Mouse (Mus musculus) kidney, embryonic 15.5 days (tissue): ENCODE data around the gene Guk1. TPM values are rescaled to one million over a fixed set of nuclear protein-coding genes. Genes with fewer than 3 reads are reported as not detected.
"Not testable (repeated sequence)": the region's sequence is repeated elsewhere in the genome, so short reads cannot be mapped to it uniquely, and the experiment has no call there.

ENCODE experiments used
- ATAC-seq: fragments of 200-750 bp; cut with Nextera tagmentation; replicated peaks from 2 replicates; pipeline ENCODE4 v1.8.0; 2017; ENCODE audit warnings: moderate TSS enrichment; ENCODE audit not compliant: low FRiP score
- H3K27ac ChIP-seq: fragments of 300-500 bp; sonication (generic); 2 replicates; pipeline ENCODE4 v1.5.1; 2015; ENCODE audit warnings: mild to moderate bottlenecking, inconsistent platforms
- H3K27me3 ChIP-seq: fragments of 300-500 bp; sonication (generic); 2 replicates; pipeline ENCODE4 v1.6.1; 2015; ENCODE audit warnings: inconsistent platforms
- H3K36me3 ChIP-seq: fragments of 300-500 bp; sonication (generic); 2 replicates; pipeline ENCODE4 v1.6.1; 2015; ENCODE audit warnings: inconsistent platforms
- H3K4me1 ChIP-seq: fragments of 300-500 bp; sonication (generic); 2 replicates; pipeline ENCODE4 v1.6.1; 2015; ENCODE audit warnings: inconsistent platforms
- H3K4me2 ChIP-seq: fragments of 300-500 bp; sonication (generic); 2 replicates; pipeline ENCODE4 v1.6.1; 2015; ENCODE audit warnings: moderate library complexity, mild to moderate bottlenecking, inconsistent platforms
- H3K4me3 ChIP-seq: fragments of 300-500 bp; sonication (generic); replicated peaks from 2 replicates; pipeline ENCODE4 v1.5.1; 2015; ENCODE audit warnings: mild to moderate bottlenecking, inconsistent platforms
- H3K9ac ChIP-seq: fragments of 300-500 bp; sonication (generic); 2 replicates; pipeline ENCODE4 v1.6.1; 2015; ENCODE audit warnings: mild to moderate bottlenecking, inconsistent platforms
- H3K9me3 ChIP-seq: fragments of 300-500 bp; sonication (generic); replicated peaks from 2 replicates; pipeline ENCODE4 v1.6.1; 2016; ENCODE audit warnings: inconsistent platforms
- WGBS: fragments of 180-500 bp; shearing (Covaris S2); methylation state at CpG from one replicate; pipeline ENCODE4 v1.1.7; 2015; ENCODE audit warnings: mixed read lengths; 5-methylcytosine and 5-hydroxymethylcytosine counted together
- polyA plus RNA-seq: library from polyadenylated mRNA; unstranded; fragments of >200 nt; fragmentation: Nextera tagmentation; extraction: Ambion mirVana; gene quantifications from 2 replicates; pipeline ENCODE4 v1.2.1, GENCODE M21; 2015

Gene Guk1
- polyA plus RNA-seq, 1 experiment from 2014 or later, result 120 TPM

DNA sequence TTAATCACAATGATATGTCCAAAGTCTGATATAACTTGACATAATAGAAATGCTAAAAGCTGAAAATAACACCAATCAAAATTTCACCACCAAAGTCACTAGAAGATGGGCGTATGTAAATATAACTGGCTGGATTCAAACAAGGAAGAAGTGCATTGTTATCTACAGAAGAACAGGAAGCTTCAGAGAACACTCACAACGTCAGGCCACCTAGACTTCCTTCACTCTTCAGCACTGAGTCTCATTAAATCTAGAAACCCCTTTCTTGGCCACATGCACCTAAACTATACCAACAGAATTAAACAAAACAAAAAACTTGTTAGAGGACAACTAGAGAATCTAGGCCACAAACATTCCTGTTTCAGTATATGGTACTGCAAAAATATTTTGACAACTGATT lies 32.5 kb upstream of the Guk1 start:
- no peak for ATAC-seq
- Histone ChIP-seq H3K4me1 (peaks cover 60% of the 10 kb centered on the region), H3K4me2 (no peak overlapping the region), H3K4me3 (no peak overlapping the region), H3K27ac (no peak overlapping the region), H3K27me3 (no peaks in the 10 kb centered on the region), H3K9me3 (no peaks in the 10 kb centered on the region), H3K9ac (no peak overlapping the region), H3K36me3 (peaks cover 22% of the 10 kb centered on the region)
- 73% methylated on average over 2 of the region's 2 CpGs for WGBS

DNA sequence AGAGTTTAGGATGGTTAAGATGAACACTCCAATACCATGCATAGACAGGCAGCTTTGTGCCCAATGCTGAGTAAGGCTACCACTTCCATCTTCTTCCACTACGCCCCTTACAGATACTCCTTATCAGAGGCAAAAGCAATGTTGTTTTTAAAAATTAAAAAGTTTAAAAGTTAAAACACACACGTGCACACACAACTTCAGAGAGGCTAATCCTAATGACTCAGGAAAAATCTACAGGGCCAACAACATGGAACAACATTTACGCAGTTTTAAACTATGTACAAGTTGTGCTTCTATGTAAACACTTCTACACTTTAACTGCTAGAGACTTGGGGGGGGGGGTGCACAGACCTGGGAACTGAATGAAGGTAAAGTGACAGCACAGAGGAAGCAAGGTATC lies 32.0 kb upstream of the Guk1 start:
- no peak overlapping the region for H3K4me3 ChIP-seq
- peaks cover 61% of the 10 kb centered on the region for H3K4me1 ChIP-seq
- H3K4me2 ChIP-seq, result no peak overlapping the region
- H3K27ac ChIP-seq, result no peak overlapping the region
- H3K36me3 ChIP-seq, result peaks cover 26% of the 10 kb centered on the region
- ATAC-seq, result no peak
- no peak overlapping the region for H3K9ac ChIP-seq
- WGBS, result 90% methylated on average over 3 of the region's 3 CpGs
- no peaks in the 10 kb centered on the region for H3K27me3 ChIP-seq
- no peaks in the 10 kb centered on the region for H3K9me3 ChIP-seq

DNA sequence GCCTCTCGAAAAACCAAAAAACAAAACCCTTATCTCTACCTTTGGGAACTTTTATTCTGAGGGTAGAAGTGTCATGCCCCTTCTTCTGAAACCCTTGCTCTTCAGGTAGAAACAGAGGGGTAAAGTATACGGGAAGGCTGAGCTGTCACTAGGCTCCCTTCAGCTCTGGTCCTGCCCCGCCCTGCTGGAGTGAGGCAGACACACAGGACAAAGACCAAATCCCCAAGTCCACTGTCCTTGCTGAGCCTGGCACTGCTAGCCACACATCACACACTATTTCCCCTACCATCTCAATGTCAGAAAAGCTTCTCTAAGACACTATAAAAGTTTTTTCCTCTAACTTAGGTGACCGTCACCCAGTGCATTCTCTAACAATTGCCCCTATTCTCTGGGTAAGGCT lies 30.3 kb upstream of the Guk1 start:
- no peak for ATAC-seq
- no peak overlapping the region for H3K4me2 ChIP-seq

DNA sequence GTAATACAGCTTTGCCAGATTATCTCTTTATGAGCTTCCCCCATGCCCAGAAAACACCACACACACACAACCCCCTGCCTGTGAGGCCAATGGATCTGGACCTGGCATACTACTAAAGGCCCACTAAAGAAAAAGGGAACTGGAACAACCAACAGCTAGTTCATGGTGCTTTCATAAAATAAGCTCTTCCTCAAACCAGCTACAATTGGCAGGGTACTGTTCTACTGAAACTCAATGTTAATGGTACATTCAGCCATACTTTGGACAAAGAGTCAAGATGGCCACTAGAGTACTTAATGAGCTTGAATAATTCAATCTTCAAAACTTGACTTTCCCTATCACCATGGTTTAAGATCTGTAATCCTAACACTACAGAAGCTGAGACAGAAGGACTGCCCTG lies 29.6 kb upstream of the Guk1 start:
- no peak overlapping the region for H3K4me3 ChIP-seq
- no peak for ATAC-seq
- H3K4me1 ChIP-seq, result peaks cover 71% of the 10 kb centered on the region
- H3K4me2 ChIP-seq, result no peak overlapping the region
- no peaks in the 10 kb centered on the region for H3K27me3 ChIP-seq
- no peaks in the 10 kb centered on the region for H3K9me3 ChIP-seq
- no peak overlapping the region for H3K9ac ChIP-seq
- no peak overlapping the region for H3K27ac ChIP-seq
- peaks cover 44% of the 10 kb centered on the region for H3K36me3 ChIP-seq

More for the DNA sequence above, 30.3 kb upstream of the Guk1 start:
- Histone ChIP-seq H3K36me3 (peaks cover 38% of the 10 kb centered on the region), H3K9me3 (no peaks in the 10 kb centered on the region), H3K27me3 (no peaks in the 10 kb centered on the region), H3K4me3 (no peak overlapping the region), H3K27ac (no peak overlapping the region), H3K4me1 (peaks cover 69% of the 10 kb centered on the region), H3K9ac (no peak overlapping the region)
- 89% methylated on average over 4 of the region's 4 CpGs for WGBS

DNA sequence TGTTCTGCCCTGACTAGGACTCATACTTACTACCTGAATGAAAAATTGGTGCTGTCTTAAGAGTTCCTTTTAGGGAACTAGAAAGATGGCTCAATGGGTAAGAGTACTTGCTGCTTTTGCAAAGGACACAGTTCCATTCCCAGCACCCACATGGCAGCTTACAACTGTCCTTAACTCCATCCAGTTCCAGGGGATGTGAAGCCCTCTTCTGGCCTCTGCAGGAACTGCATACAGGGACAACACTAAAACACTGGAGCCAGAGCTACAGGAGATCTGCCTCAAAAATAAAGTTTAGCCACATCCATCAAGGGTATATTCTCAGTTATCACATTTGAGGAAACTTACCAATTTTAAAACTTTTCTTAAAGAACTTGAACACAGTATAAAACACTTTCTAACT lies 27.1 kb upstream of the Guk1 start:
- ATAC-seq, result no peak
- Histone ChIP-seq H3K36me3 (peaks cover 67% of the 10 kb centered on the region), H3K4me2 (no peak overlapping the region; the same call in 1 of the 2 replicates)

DNA sequence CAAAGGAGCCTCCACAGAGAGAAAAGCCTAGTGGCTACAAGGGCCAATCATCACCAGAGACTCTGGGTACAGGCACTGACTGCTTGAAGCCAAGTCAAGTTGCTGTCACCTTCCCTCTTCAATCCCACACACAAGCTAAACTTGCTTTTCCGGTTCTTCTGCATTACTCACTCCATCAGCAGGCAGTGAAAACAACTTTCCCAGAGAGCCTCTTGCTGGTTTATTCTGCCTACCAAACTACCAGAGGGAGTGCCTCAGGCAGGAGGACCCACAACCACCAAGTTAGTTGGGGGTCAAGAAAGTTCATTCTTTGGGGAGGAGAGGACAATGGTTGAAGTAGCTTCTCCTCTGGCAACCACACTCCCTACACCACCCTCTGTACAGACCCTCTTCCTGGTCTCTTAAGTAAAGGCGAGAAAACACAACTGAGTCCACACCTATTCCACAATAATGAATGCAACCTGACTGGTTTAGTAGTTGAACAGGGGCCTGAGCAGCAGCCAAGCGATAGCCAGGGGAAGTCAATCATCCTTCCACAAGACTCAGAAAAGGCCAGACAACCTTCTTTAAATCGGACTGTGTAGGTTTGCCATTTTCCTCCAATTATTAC lies 26.5 kb upstream of the Guk1 start:
- 78% methylated on average over 4 of the region's 4 CpGs for WGBS
- Histone ChIP-seq H3K4me3 (no peak overlapping the region), H3K9me3 (no peaks in the 10 kb centered on the region), H3K4me2 (no peak overlapping the region; the same call in 1 of the 2 replicates), H3K4me1 (peaks cover 48% of the 10 kb centered on the region), H3K27ac (peak overlapping the region; percentile 71), H3K9ac (no peak overlapping the region), H3K27me3 (no peaks in the 10 kb centered on the region), H3K36me3 (peaks cover 66% of the 10 kb centered on the region)
- peak; percentile 58; the same call in 1 of the 2 replicates for ATAC-seq

More for the DNA sequence above, 27.1 kb upstream of the Guk1 start:
- Histone ChIP-seq H3K4me1 (peaks cover 50% of the 10 kb centered on the region), H3K9me3 (no peaks in the 10 kb centered on the region), H3K9ac (no peak overlapping the region), H3K27ac (peak overlapping the region; percentile 71), H3K4me3 (no peak overlapping the region), H3K27me3 (no peaks in the 10 kb centered on the region)

DNA sequence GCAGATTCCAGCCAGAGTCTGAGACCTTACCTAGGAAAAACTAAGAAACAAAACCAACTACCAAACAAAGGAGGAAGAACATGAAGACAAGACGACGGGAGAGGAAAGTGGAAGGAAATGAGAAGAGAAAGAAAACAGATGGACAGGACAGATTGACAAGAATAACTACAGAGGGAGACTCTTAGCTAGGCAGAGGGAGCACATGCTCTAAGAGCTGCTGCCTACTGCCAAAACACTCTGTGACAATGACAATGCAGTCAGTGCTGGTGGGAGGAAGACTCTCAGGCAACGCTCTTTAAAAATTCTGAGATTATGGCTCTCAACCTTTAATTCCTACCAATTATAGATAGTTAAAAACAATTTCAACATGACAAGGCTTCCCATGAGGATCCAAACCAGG lies 24.9 kb upstream of the Guk1 start:
- Histone ChIP-seq H3K9ac (no peak overlapping the region), H3K27me3 (no peaks in the 10 kb centered on the region), H3K4me3 (no peak overlapping the region), H3K9me3 (no peaks in the 10 kb centered on the region), H3K4me1 (peaks cover 37% of the 10 kb centered on the region), H3K4me2 (no peak overlapping the region), H3K36me3 (peaks cover 73% of the 10 kb centered on the region), H3K27ac (no peak overlapping the region)
- WGBS, result 84% methylated on average over 3 of the region's 3 CpGs
- ATAC-seq, result no peak

DNA sequence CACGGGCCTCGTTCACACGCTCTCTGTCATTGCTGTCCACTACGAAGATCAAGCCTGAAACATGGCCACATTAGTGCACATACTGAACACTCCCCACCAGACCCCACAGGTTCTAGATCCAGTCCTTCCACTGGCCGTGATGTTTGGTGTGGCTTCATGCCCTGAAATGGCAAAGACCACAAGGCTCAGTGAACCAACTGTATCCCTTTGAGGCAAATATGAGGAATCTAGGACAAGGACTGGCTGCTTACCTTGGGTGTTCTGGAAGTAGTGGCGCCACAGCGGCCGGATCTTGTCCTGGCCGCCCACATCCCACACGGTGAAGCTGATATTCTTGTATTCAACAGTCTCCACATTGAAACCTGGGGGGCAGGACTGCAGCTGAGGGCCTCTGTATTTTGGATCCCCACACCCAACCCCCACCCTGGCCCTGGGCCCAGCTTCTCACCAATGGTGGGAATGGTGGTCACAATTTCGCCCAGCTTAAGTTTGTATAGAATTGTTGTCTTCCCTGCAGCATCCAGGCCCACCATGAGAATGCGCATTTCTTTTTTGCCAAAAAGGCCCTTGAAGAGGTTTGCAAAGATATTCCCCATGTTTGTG lies 21.0 kb upstream of the Guk1 start:
- H3K4me1 ChIP-seq, result peaks cover 27% of the 10 kb centered on the region
- ATAC-seq, result no peak
- no peak overlapping the region for H3K9ac ChIP-seq
- H3K9me3 ChIP-seq, result no peaks in the 10 kb centered on the region
- H3K27ac ChIP-seq, result no peak overlapping the region
- no peak overlapping the region for H3K4me3 ChIP-seq
- H3K4me2 ChIP-seq, result no peak overlapping the region
- WGBS, result 91% methylated on average over 12 of the region's 12 CpGs
- H3K36me3 ChIP-seq, result peaks cover 81% of the 10 kb centered on the region
- no peaks in the 10 kb centered on the region for H3K27me3 ChIP-seq

DNA sequence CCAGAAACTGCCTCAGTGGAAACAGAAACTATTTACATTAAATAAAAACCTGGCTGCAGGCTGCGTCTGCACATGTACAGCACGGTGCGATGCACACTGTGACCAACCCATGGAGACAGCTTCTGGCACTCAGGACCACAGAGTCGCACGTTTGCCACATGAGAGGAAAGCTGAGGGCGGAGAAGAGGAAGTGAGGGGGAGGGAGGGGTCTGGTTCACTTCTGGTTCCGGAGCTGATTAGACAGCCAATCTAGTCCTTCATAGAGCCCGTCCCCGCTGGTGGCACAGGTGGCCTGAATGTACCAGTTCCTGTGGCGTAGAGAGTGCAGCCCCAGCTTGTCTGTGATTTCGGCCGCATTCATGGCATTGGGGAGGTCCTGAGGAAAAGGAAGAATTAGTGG lies 20.3 kb upstream of the Guk1 start:
- H3K4me2 ChIP-seq, ATAC-seq: not testable (repeated sequence)
- 74% methylated on average over 12 of the region's 12 CpGs for WGBS

DNA sequence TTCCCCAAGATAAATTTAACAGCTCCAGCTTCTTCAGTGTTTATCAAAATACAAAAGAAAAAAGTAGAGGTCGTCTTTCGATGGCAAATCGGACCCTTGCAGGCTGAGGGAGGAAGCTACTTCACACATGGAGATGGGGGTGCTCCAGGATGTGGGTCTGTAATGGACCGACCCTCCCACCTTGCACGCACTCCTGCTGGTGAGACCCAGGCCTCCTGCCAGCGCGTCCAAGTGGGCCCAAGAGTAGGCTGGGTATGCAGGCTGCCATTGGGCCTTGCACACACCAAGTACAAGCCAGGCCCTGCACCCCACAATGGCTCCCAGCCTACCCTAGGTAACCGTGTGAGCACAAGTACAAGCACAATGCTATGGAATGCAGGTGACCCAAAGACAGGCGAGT lies 19.5 kb upstream of the Guk1 start:
- not testable (repeated sequence) for H3K27ac ChIP-seq, ATAC-seq, H3K9ac ChIP-seq, H3K4me3 ChIP-seq, H3K9me3 ChIP-seq, H3K27me3 ChIP-seq, H3K4me2 ChIP-seq
- WGBS, result 87% methylated on average over 9 of the region's 9 CpGs
- peaks cover 23% of the 10 kb centered on the region for H3K4me1 ChIP-seq
- peaks cover 77% of the 10 kb centered on the region for H3K36me3 ChIP-seq

More for the DNA sequence above, 20.3 kb upstream of the Guk1 start:
- Histone ChIP-seq H3K36me3 (peaks cover 78% of the 10 kb centered on the region), H3K4me1 (peaks cover 27% of the 10 kb centered on the region)
- H3K9me3 ChIP-seq, H3K27me3 ChIP-seq, H3K9ac ChIP-seq, H3K27ac ChIP-seq, H3K4me3 ChIP-seq: not testable (repeated sequence)

DNA sequence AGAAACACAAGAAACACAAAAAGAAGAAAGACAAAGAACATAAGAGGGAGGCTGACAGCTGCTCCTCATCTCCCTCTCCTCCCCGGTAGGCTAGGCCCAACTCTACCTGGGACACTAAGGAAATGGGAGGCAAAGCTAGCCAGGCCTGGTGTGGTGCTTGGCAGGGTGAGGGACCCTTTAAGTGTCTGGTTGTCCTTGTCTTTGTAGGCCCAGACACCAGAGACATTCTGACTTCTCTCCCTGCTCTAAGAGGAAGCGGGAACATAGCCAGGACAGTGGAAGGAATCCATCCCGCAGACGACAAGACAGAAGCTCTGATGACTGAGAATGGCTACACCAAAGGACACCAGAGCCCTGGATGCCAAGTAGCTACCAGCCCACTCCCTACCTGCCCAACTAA lies 18.0 kb upstream of the Guk1 start:
- H3K9ac ChIP-seq, result no peak overlapping the region
- 89% methylated on average over 4 of the region's 4 CpGs for WGBS
- H3K27me3 ChIP-seq, result no peaks in the 10 kb centered on the region
- no peak for ATAC-seq
- no peak overlapping the region for H3K4me3 ChIP-seq
- H3K4me1 ChIP-seq, result peaks cover 23% of the 10 kb centered on the region
- H3K36me3 ChIP-seq, result peaks cover 79% of the 10 kb centered on the region
- no peaks in the 10 kb centered on the region for H3K9me3 ChIP-seq
- H3K4me2 ChIP-seq, result no peak overlapping the region
- no peak overlapping the region for H3K27ac ChIP-seq

DNA sequence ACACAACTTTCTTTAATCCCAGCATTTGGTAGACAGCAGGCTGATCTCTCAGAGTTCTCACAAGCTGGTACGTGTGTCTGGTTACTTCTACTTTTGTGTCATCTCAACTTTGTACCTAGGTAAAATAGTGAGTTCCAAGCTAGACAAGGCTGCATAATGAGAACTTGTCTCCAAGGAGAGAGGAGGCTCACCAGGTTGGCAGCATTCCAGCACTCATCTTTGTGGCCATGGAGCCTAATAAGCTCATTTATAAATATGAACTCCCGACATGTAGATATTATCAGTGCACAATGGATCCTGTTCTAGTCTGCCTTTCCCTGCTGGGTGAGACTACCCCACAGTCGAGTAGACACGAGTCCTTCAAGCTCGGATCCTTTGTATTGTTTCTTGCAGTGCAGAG lies 17.6 kb upstream of the Guk1 start:
- Histone ChIP-seq H3K9ac (no peak overlapping the region), H3K27me3 (no peaks in the 10 kb centered on the region), H3K4me2 (peak overlapping the region; percentile 91), H3K4me3 (peak overlapping the region; percentile 88), H3K36me3 (peaks cover 79% of the 10 kb centered on the region), H3K4me1 (peaks cover 23% of the 10 kb centered on the region), H3K9me3 (no peaks in the 10 kb centered on the region), H3K27ac (peak overlapping the region; percentile 98)
- no peak for ATAC-seq
- WGBS, result 67% methylated on average over 5 of the region's 5 CpGs

DNA sequence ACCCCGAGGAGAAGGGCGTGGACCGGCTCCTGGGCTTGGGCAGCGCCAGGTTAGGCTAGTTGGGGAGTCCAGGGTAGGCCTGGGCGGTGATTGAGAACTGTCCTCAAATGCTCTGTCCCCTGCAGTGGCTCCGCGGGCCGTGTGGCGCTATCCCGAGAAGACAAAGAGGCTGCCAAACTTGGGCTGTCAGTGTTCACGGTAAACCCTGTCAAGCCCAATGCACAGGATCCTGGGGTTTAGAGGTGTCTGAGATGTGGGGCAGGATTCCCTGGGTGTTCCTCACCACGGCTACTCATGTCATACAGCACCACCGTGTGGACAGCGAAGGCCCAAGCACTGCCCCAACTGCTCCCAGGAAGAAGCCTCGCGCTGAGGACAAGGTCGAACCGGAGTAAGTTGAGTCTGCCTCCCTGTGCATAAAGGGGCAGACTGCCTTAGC lies 17.0 kb upstream of the Guk1 start:
- peak; percentile 65 for ATAC-seq
- Histone ChIP-seq H3K36me3 (peaks cover 79% of the 10 kb centered on the region), H3K9me3 (no peaks in the 10 kb centered on the region), H3K27me3 (no peaks in the 10 kb centered on the region), H3K9ac (peak overlapping the region; percentile 91), H3K4me2 (peak overlapping the region; percentile 91), H3K4me1 (peaks cover 23% of the 10 kb centered on the region), H3K27ac (peak overlapping the region; percentile 98), H3K4me3 (peak overlapping the region; percentile 88)
- WGBS, result 8% methylated on average over 18 of the region's 18 CpGs
